Mouse (Mus musculus) embryo, embryonic 10 days (tissue): ENCODE data around the gene Pepd.

ENCODE experiments used
- DNase-seq: peaks from one replicate; pipeline ENCODE4 v3.0.0-alpha.2; 2015; ENCODE audit warnings: low spot score

Pepd gene

DNA sequence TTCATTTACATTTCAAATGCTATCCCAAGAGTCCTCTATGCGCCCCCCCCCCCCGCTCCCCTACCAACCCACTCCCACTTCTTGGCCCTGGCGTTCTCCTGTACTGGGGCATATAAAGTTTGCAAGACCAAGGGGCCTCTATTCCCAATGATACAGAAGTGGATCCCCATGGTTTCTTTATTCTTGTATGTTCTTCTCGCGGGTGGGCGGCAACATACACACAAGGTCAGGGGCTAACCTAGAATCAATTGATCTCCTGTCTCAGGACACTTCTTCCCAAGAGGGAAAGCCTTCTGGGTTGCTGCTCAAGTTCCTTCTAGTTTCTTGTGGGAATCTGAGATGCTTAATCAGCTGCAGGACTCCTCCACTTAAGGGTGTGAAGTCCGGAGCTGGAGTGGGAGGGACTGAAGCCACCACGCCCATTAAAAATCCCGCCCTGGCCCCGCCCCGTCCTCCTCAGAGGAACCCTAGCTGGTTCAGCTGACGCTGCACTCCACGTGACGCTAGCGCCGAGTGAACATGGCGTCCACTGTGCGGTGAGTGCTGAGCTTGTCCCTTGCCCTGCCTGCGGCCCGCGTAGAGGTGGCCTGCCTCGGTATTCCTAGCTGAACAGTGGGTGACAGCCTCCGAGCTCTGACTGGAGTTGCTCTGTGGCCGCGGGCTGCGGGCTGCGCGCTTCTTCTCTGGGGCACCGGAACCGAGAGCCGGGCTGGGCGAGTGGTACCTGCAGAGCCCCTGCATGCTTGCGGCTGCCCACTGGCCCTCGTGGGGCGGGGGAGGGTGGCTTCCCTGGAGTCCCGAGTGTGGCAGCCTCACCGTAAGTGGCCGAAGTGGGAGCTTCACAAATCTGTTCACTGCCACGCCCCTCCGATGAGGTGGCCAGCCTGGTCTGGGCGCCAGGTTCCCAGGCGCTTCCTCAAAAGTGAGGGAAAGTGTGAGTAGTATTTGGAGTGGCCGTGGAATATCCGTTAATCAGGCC, at the start of gene Pepd:
Gene Pepd, plus strand, starts transcription at position 461 of the 979 bp plus-strand sequence.
- peak; percentile 97 for DNase-seq

DNA sequence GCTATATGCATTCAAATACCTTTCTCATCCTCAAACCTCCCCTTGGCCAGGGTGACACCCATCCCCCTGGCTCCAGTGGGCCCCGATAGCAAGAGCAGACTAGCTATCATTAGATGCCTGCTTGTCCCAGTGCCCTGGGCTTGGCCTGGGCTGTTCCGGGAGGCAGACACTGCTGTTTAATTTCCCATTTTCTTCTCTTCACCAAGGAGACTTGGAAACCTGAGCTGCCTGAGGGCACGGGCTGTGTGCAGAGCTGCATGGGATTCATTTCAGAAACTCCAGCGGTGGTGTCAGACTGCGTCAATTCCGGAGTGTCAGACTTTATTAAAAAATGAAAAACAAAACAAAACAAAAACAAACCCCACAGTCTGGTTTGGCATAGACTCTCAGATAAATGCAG, 44.9 kb upstream of the Pepd start:
- no peak for DNase-seq

DNA sequence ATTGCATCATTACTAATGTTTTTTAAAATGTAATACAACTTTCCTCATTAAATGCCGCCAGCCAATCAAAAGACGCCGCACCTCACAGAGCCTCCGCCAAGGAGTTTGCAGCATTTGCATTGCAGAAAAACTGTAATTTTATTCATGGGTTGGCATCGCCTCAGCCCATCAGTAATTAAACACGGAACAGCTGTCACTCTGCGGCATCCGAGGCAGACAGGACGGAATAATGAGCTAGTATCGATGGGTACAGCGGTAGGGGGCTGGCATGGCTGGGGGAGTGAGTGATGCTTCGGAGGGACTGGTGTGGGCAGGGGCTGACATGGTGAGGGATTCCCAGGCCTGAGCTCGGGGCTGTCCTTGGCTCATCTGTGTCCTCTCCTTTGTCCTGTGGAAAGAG, 42.5 kb upstream of the Pepd start:
- no peak for DNase-seq

DNA sequence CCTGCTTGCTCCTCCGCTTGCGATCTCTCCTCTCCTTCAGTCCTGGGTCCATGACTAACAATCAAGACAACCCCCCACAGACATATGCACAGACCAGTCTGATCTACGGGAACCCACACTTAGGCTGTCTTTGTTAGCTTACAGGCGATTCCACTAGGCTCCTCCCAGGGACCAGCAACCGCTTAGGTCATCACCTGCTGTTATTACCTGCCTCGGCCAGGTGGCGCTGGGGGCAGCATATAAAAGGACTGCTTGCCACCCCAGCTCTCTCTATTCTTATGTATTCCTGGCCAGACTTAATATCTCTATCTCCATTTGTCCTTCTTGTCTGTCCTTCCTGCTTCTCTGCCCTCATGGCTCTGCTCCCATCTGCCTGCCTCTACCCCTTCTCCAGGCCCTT, 35.4 kb upstream of the Pepd start:
- no peak for DNase-seq

DNA sequence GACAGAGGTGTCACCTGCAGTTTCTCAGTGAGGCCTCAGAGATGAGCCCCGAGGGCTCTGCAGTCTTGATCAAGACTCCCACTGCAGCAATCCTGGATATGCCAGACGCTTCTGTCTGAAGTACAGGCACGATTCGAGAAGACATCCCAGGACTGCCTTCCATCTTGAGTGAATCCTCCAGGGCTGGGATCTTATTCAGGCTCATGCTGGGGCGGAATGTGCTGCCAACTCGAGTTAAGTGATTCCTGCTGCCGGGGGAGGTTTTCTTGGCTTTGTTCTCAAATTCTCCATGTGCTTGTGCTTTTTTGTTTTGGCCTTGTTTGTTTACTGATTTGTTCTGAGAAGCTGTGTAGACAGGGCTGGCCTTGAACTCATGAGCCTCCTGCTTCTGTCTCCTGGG, 34.4 kb upstream of the Pepd start:
- no peak for DNase-seq

DNA sequence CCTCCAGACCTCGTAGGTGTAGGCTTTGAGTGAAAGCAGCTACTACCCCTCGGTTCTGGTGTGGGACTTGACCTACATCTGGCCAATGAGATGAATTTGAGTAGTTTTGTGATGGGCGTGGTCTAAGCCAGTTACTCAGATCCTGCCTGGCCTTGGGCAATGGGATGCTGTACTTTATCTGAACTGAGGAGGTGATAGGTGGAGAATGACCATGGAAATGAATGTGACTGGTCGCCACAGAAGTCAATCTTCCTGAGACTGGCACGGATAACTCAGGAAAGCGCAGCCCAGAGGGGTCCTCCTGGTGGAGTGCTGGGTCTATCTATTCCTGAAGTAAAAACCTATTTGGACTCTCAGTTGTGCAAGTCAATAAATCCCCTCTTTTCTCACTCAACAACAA, 23.7 kb upstream of the Pepd start:
- no peak for DNase-seq

DNA sequence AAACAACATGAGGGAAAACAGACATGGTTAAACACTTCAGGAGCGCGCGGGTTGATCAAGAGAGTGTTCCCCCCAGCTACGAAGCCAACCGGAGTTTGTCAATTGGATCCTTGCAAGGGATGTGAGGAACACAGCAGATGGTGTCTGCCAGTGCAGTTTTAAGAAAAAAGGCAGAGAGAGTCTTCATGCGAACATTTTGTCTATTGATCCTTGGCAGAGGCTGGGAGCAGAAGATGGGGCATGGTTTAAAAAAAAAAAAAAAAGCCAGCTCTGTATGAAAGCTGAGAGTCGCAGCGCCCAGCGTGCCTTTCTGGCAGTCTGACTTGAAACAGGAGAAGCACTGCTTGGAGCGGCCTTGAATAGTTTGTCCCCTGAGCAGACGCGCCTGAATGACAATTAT, 23.3 kb upstream of the Pepd start:
- DNase-seq, result peak; percentile 25

DNA sequence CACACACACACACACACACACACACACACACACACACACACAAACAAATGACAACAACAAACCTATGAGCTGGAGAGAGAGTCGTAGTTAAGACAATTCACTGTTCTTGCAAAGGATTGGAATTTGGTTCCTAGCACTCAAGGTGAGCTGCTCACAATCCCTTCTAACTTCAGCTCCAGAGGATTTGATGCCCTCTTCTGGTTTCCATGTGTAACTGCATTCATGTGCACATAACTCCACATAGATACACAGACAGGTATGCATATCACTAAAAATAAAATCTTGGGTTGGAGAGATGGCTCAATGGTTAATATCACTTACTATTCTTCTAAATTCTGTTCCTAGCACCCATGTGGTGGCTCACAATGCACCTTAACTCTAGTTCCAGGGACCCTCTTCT, 19.3 kb upstream of the Pepd start:
- no peak for DNase-seq

DNA sequence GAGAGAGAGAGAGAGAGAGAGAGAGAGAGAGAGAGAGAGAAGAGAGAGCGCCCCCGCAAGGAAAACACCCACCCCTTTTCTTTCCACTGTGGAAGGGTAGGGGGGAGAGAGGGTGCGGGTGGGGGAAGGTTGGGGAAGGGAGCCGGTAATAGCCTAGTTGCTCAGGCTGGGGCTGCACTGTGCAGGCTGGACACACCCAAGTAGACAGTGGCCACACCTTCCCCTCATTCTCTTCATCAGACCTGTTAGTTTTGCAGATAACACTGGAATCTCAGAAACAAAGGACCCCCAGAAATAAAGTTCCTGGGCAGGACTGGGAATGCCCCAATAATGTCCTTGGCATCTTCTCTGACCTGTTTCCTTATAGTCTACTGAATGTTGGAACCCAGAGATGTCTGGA, 15.7 kb upstream of the Pepd start:
- DNase-seq, result no peak

DNA sequence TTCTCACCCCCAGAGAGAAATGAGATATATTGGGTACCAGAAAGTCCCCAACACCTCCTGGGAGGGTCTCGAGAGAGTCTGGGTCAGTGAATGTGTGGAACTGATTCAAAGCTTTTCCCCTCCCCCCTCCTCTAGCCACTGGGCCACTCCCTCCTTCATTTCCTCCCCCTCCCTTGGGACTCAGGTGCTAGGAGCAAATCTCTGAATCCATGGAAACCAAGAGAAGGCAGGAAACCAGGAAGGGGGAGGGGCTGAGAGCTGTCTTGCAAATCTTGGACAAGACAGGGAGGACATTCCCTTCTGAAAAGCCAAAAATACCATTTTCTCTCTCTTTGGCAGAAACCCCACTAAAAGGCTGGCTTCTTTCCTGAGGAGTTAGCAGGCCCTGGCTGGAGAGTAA, 15.1 kb upstream of the Pepd start:
- DNase-seq, result peak; percentile 16

DNA sequence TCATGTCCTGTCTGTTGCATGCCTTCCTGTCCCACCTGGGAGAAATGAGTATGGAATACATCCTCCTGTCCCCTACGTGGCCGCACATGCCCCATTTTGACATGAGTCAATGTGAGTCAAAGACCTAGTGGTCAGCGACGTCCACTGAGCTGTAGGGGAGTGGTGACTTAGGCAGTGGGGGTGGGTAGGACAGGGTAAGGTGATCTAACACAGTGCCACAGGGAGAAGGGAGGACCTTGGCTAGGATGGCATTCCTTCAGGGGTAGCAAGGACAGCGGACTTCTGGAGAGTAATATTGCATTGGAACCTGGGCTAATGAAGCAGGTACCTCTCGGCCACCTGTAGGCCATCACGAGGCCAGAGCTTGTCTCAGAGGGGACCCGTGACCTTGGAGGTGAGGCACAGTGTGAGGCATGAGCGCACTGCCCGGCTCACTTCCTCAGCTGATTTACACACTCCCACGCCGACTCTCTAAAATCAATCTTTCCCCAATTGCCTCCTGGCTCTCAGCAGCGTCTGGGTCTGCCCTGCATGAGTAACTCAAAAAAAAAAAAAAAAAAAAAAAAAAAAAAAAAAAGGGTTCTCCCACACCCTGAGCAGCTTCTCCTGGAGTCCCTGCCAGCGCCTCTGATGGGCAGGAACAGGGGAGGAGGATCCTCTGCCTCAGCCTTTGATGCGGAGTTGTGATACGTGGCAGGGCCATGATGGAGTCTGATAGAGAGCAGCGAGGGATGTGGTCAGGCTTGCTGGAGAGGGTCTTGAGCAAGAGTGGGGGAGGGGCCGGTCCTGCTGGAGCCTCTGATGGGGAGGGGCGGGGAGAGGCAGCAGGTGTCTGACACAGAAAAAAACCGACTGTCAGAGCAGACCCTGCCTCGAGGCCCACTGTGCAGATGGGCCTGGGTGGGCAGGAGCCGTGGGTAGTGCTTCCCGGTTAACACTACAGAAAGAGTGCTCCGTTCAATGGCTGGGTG, 1.8 kb upstream of the Pepd start:
- DNase-seq, result peak; percentile 39

DNA sequence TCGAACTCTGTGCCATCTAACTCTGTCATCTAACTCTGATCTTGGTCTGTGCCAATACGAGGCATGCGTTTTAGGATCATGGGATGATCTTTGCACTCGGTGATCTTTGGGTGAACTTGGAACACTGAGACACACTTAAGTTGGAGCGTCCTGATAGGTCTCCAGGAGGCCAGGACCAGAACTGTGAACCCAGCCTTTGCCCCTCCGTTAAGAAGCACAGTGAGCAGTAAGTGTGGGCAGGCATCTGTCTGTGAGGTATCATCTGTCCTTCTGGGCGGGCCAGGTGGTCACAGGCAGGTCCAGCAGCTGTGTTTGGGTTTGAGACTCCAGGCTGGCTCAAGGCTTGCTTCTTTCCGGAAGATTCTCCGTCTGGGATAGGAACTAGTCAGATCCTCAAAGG, 1.8 kb downstream of the Pepd start:
- DNase-seq, result no peak

DNA sequence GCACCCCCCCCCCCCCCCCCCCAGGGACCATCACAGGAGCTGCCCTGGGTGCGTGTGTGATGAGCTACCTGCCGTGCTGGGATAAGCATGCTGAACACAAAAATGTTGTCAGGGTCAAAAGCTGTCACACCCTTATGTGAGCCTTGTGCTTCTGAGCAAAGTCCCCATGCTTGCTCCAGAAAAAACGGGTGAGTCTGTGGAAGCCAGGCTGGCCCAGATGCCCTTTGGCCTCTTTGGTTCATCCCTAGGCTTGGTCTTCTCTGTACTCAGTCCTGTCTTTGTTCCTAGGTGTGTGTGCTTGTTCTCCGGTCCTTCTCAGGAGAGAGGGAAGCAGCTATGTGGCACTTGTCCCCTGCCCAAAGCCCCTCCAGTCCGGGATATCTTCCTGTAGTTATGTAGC, 3.4 kb downstream of the Pepd start:
- DNase-seq, result no peak

DNA sequence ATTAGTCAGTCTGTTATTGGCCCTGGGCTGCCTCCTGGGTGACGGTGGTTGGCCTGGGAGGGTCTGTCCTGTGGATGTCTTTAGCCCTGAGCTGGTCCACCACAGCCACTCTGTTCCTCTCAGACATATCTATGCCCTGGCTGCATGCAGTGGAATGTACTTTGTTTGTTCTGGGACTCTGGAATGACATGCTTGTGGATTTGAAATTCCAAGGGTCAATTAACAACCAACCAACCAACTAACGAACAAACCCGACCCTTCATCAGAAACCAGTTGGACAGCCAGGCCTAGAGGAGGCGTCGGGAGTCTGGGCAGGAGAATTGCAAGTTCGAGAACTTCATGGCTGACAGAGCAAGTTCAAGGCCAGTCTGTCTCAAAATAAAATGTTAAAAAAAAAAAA, 5.4 kb downstream of the Pepd start:
- DNase-seq, result no peak

DNA sequence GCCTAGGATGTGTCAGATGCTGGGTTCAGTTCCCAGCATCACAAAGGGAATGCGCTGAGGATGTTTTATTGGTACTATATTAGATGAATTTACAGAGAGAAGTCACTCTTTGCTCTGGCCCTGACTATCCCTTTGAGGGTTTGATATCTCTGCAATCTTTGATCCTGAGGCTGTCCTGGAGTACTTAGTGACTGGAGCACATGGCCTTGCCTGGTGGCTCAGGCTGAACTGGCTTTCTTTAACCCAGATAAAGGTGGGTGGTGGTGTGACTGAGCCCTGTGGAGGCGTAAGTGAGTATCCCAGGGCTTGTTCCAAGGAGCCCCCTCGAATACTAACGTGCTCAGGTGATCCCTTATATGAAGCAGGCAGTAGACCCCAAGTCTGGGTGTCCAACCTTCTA, 5.8 kb downstream of the Pepd start:
- no peak for DNase-seq

DNA sequence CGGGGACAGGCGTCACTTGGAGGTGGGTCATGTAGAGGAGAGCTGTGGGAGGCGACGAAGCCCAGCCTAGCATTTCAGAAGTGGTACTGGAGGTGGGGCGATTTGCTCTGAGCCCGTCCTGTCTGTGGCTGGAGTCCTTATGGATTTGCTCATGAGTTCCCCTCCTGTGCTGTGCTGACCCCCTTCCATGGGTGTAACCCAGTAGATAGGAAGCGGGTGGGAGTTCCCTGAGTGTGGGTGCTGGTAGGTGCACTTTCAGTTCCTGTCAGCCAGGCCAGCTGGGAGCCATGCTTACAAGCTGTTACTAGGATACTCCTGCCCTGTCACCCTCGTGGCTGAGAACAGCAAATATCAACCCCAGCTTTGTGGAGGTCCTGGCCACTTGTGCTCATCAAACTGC, 6.2 kb downstream of the Pepd start:
- no peak for DNase-seq

DNA sequence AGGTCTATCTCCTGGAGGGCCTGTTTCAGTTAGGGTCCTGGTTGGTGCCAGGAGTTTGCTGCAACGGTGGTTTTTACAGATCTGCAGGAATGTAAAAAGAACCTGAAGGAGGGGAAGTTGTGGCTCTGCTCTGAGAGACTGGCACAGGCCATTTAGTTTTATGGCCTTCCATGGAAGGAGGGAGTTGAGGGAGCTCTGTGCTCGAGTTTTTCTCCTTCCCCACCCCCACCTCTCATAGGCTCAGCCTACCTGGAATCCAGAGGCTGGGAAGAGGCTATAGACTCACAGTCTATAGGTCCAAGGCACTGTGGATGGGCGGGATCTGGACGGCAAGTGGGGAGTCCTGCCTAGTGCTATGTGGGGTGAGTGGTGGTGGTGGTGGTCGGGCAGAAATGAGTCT, 6.9 kb downstream of the Pepd start:
- DNase-seq, result no peak

DNA sequence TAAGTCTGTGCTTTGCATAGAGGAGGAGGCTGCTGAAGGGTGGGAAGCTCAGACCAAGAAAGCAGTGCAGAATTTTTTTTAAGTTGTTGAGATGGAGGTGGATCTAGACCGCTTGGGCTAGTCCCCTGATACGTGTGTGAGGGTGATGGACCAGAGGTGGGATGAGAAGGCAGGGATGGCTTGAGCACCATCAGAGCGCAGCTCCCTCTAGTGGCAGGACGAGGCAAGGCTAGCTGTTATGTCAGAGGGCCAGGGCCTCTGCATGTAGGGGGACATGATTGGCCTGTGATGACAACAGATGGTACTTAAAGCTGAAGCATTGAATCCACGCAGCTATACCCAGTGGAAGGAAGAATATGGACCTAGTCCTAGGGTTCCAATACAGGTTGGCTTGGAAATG, 7.6 kb downstream of the Pepd start:
- peak; percentile 72 for DNase-seq

DNA sequence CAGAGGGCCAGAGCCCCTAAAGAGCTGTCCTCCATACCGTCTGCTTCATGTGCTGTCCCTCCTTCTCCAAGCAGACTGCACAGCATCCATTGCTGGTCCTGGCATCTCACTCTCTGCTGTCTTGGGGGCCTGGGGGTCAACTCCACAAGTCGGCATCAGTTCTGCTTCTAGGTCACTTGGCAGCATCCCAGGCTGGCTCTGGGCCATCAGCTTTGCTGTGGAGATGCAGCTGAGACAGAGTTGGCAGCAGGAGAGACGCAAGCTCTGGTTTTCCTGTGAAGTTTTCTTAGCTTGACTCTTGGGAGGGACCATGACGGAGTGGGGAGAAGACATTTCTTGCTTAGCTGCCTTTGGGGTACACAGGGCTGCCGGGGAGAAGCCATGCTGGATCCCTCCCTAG, 13.0 kb downstream of the Pepd start:
- DNase-seq, result no peak

DNA sequence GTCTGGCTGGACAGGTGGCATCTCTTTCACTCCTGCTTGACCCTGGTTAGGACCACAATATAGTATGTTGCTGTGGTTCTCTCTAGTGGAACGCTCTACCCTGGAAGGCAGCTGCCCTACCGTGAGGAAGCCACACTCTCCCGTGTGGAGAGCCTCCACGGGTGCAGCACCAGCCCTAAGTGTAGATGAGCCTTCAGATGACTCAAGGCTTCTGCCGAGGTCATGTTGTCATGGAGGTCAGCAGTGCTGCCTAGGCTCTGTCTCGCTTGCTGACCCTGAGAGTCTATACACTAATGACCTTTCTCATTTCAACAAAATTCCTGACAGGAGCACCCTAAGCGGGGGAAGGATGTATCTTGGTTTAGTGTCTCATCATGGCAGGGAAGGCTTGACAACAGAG, 13.8 kb downstream of the Pepd start:
- no peak for DNase-seq

DNA sequence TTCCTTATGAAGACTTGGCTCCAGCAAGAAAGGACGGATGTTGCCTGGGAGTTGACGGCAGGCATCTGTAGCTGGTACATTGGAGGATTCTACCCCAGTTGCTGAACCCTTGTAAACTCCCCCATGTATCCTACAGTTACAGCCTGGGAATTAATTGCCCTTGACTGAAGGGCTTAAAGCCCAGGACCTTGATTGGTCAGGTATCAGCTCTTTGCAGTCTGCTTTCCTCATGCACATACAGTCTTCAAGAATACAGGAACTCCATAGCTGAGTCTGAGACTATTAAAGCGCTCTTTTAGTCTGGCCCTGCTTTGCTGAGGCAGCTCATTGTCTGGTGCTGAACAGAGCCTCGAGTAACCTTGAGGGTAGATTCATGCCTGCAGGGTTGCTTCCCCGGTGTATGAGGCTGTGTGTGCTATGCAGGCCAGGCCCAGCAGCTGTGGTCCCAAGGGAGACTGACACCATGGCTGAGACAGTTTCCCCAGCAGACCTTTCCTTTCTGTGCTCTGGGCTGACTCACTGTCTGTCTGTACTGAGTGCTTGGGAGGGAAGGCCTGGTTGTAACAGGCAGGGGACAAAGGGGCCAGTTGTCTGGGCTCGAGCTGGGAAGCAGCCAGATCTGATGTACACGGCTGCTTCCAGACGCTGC, 17.6 kb downstream of the Pepd start:
- DNase-seq, result peak; percentile 21

DNA sequence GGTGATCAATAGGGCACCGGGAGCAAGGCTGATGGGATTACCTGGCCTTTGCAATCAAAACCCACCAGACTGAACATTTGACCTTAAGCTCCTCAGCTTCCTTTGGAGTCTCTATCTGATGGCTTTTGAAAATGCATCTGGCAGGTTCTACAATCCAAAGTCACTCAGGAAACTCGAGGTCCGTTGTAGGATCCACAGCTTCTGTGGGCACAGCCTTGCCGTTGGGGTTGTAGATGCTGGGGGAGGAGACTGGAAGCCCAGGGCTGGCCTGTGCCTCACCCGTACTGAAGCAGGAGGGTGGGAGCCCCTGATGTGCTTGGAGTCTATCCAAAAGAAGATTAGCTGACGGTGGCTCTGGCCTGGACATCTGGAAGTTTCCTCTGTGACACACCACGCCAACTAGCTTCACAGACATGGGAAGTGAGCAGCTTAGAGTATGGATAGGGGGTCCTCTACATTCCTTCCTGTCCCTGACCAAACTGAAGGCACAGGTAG, 18.1 kb downstream of the Pepd start:
- no peak for DNase-seq
